Mouse (Mus musculus): ENCODE data around the gene Grb2.

DNA sequence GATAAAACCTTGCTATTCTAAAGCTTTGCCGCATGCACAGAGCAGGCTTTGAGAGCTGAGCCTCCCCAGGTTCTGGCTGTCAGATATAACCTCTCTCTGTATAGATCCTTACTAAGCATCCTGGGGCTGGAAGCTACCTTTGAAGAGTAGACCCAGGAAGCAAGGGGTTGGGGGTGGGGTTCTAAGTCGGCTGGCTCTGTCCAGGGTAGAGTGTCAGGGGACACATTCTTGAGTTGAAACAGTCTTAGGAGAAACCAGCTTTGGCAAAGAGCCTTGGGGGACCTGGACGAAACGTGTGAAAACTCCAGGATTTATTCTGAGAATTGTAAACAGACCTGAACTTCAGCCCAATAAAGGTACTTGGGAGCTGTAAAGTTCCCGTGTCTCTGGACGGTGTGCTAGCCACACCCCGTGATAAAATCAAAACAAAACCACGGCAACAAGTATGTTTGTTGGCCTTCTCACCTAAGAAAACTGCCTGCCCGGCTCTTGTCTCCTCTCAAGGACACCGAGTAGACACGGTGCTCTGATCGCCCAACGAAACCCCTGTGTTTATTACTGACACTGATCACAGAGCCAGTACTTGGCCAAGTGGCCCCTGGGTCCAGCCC is 30.0 kb upstream of the Grb2 start:
- TF ChIP-seq CTCF (IDR thresholded peaks at IDR 0.05; ENCODE audit: insufficient read depth, low read depth, low read length) (no peak), POLR2A (IDR thresholded peaks at IDR 0.05; ENCODE audit: insufficient read depth, low read depth, low read length) (no peak)
